Mouse (Mus musculus) heart, embryonic 13.5 days (tissue): ENCODE measurements around the gene Phf10. TPM values are rescaled to one million over a fixed set of nuclear protein-coding genes. Genes with fewer than 3 reads are reported as not detected.
"Not testable (repeated sequence)": the region's sequence is repeated elsewhere in the genome, so short reads cannot be mapped to it uniquely, and the experiment has no call there.

Source experiments
- ATAC-seq: fragments of 200-750 bp; cut with Nextera tagmentation; 2 replicates; pipeline ENCODE4 v1.8.0; 2017; ENCODE audit warnings: moderate TSS enrichment; ENCODE audit not compliant: insufficient number of reproducible peaks, low FRiP score, low TSS enrichment; ENCODE audit errors: extremely low read depth
- H3K27ac ChIP-seq: fragments of 300-500 bp; sonication (generic); replicated peaks from 2 replicates; pipeline ENCODE4 v1.5.1; 2015; ENCODE audit warnings: moderate library complexity, mild to moderate bottlenecking, inconsistent platforms
- H3K27me3 ChIP-seq: fragments of 300-500 bp; sonication (generic); replicated peaks from 2 replicates; pipeline ENCODE4 v1.6.1; 2015; ENCODE audit warnings: mild to moderate bottlenecking, inconsistent platforms
- H3K36me3 ChIP-seq: fragments of 300-500 bp; sonication (generic); 2 replicates; pipeline ENCODE4 v1.6.1; 2015; ENCODE audit warnings: mild to moderate bottlenecking, inconsistent platforms
- H3K4me1 ChIP-seq: fragments of 300-500 bp; sonication (generic); 2 replicates; pipeline ENCODE4 v1.6.1; 2015; ENCODE audit warnings: inconsistent platforms
- H3K4me2 ChIP-seq: fragments of 300-500 bp; sonication (generic); 2 replicates; pipeline ENCODE4 v1.6.1; 2015; ENCODE audit warnings: inconsistent platforms, mild to moderate bottlenecking, moderate library complexity
- H3K4me3 ChIP-seq: fragments of 300-500 bp; sonication (generic); 2 replicates; pipeline ENCODE4 v1.5.1; 2015; ENCODE audit warnings: moderate library complexity, mild to moderate bottlenecking, inconsistent platforms
- H3K9ac ChIP-seq: fragments of 300-500 bp; sonication (generic); 2 replicates; pipeline ENCODE4 v1.6.1; 2015; ENCODE audit warnings: inconsistent platforms, mild to moderate bottlenecking, moderate library complexity
- H3K9me3 ChIP-seq: fragments of 300-500 bp; sonication (generic); 2 replicates; pipeline ENCODE4 v1.6.1; 2016; ENCODE audit warnings: inconsistent platforms
- WGBS: fragments of 180-500 bp; shearing (Covaris S2); methylation state at CpG from one replicate; pipeline ENCODE4 v1.1.7; 2015; ENCODE audit warnings: mixed read lengths; 5-methylcytosine and 5-hydroxymethylcytosine counted together
- polyA plus RNA-seq: library from polyadenylated mRNA; unstranded; fragments of >200 nt; fragmentation: Nextera tagmentation; extraction: Ambion mirVana; gene quantifications from 2 replicates; pipeline ENCODE4 v1.2.1, GENCODE M21; 2015

The Phf10 gene
- polyA plus RNA-seq, 1 experiment from 2014 or later = 22.9 TPM

- no peak overlapping the region for H3K9ac ChIP-seq
- no peak overlapping the region for H3K27ac ChIP-seq
- no peaks in the 10 kb centered on the region for H3K36me3 ChIP-seq
- no peak for ATAC-seq
- H3K27me3 ChIP-seq = peaks cover 12% of the 10 kb centered on the region
- no peaks in the 10 kb centered on the region for H3K9me3 ChIP-seq
- WGBS = 72% methylated on average over 5 of the region's 5 CpGs
- no peaks in the 10 kb centered on the region for H3K4me1 ChIP-seq
- H3K4me3 ChIP-seq = no peak overlapping the region
- no peak overlapping the region for H3K4me2 ChIP-seq
These were observed 51.7 kb downstream of the Phf10 start for GRCm38 (mm10) chr17:14909331-14909730.

GRCm38 (mm10) chr17:14907136-14907535 is 53.9 kb downstream of the Phf10 start:
- Histone ChIP-seq H3K36me3 (no peaks in the 10 kb centered on the region), H3K4me3 (no peak overlapping the region), H3K4me1 (no peaks in the 10 kb centered on the region), H3K4me2 (no peak overlapping the region), H3K9me3 (no peaks in the 10 kb centered on the region), H3K9ac (no peak overlapping the region), H3K27me3 (peaks cover 17% of the 10 kb centered on the region), H3K27ac (no peak overlapping the region)
- no peak for ATAC-seq
- 57% methylated on average over 12 of the region's 12 CpGs for WGBS

- H3K27me3 ChIP-seq = peaks cover 17% of the 10 kb centered on the region
- no peaks in the 10 kb centered on the region for H3K9me3 ChIP-seq
- 31% methylated on average over 1 of the region's 1 CpGs for WGBS
- ATAC-seq = no peak
- H3K27ac ChIP-seq = no peak overlapping the region
- no peaks in the 10 kb centered on the region for H3K4me1 ChIP-seq
- H3K4me2 ChIP-seq = no peak overlapping the region
- no peaks in the 10 kb centered on the region for H3K36me3 ChIP-seq
- H3K4me3 ChIP-seq = no peak overlapping the region
- H3K9ac ChIP-seq = no peak overlapping the region
These were observed 54.5 kb downstream of the Phf10 start for GRCm38 (mm10) chr17:14906611-14907010.

- Histone ChIP-seq H3K9ac (no peak overlapping the region), H3K4me2 (no peak overlapping the region), H3K36me3 (no peaks in the 10 kb centered on the region), H3K9me3 (no peaks in the 10 kb centered on the region), H3K27ac (no peak overlapping the region), H3K27me3 (peaks cover 17% of the 10 kb centered on the region), H3K4me1 (no peaks in the 10 kb centered on the region), H3K4me3 (no peak overlapping the region)
- 39% methylated on average over 7 of the region's 7 CpGs for WGBS
- ATAC-seq = no peak
These were observed 56.3 kb downstream of the Phf10 start for GRCm38 (mm10) chr17:14904637-14905265.

- Histone ChIP-seq H3K4me2 (no peak overlapping the region), H3K36me3 (no peaks in the 10 kb centered on the region), H3K4me1 (no peaks in the 10 kb centered on the region), H3K9me3 (no peaks in the 10 kb centered on the region), H3K27me3 (peaks cover 17% of the 10 kb centered on the region), H3K27ac (no peak overlapping the region), H3K9ac (no peak overlapping the region), H3K4me3 (no peak overlapping the region)
- WGBS = 77% methylated on average over 6 of the region's 6 CpGs
- ATAC-seq = no peak
These were observed 56.9 kb downstream of the Phf10 start for GRCm38 (mm10) chr17:14904206-14904605.

GRCm38 (mm10) chr17:14903212-14903611 is 57.9 kb downstream of the Phf10 start:
- no peak overlapping the region for H3K4me3 ChIP-seq
- no peak overlapping the region for H3K9ac ChIP-seq
- H3K4me2 ChIP-seq = no peak overlapping the region
- no peak for ATAC-seq
- H3K36me3 ChIP-seq = no peaks in the 10 kb centered on the region
- no peaks in the 10 kb centered on the region for H3K4me1 ChIP-seq
- WGBS = 65% methylated on average over 3 of the region's 3 CpGs
- H3K27ac ChIP-seq = no peak overlapping the region
- peaks cover 17% of the 10 kb centered on the region for H3K27me3 ChIP-seq
- no peaks in the 10 kb centered on the region for H3K9me3 ChIP-seq

- 58% methylated on average over 1 of the region's 1 CpGs for WGBS
- no peak overlapping the region for H3K4me3 ChIP-seq
- no peaks in the 10 kb centered on the region for H3K4me1 ChIP-seq
- peaks cover 5% of the 10 kb centered on the region for H3K27me3 ChIP-seq
- no peak for ATAC-seq
- H3K27ac ChIP-seq = no peak overlapping the region
- H3K9ac ChIP-seq = no peak overlapping the region
- H3K36me3 ChIP-seq = no peaks in the 10 kb centered on the region
- no peak overlapping the region for H3K4me2 ChIP-seq
- H3K9me3 ChIP-seq = no peaks in the 10 kb centered on the region
These were observed 62.1 kb downstream of the Phf10 start for GRCm38 (mm10) chr17:14898972-14899371.

GRCm38 (mm10) chr17:14895058-14895457 is 66.0 kb downstream of the Phf10 start:
- H3K4me3 ChIP-seq, H3K27me3 ChIP-seq, H3K9me3 ChIP-seq, H3K9ac ChIP-seq, H3K4me1 ChIP-seq, H3K4me2 ChIP-seq, H3K36me3 ChIP-seq, ATAC-seq, H3K27ac ChIP-seq: not testable (repeated sequence)

Other genes starting within 250 kb of the Phf10 start
- gene Wdr27, start 18.1 kb downstream of the Phf10 start, polyA plus RNA-seq = 3.3 TPM in 2 replicates
- 29.2 and 30.5 TPM in 2 replicates for gene 1600012H06Rik, start 18.1 kb downstream of the Phf10 start, polyA plus RNA-seq
- 5.8 and 8.1 TPM in 2 replicates for gene 9030025P20Rik, start 17.2 kb upstream of the Phf10 start, polyA plus RNA-seq
- gene Gm3417, start 17.5 kb upstream of the Phf10 start, polyA plus RNA-seq = 0.25 TPM in 1 of 2 replicates, not detected in the other
- gene Gm3435, start 48.9 kb upstream of the Phf10 start, polyA plus RNA-seq = 4.4 and 4.9 TPM in 2 replicates
- 51.8 and 66.8 TPM in 2 replicates for gene Ermard, start 79.9 kb upstream of the Phf10 start, polyA plus RNA-seq
- 0.62 TPM in 1 of 2 replicates, not detected in the other for gene Tcte3, start 80.2 kb upstream of the Phf10 start, polyA plus RNA-seq
- 2.2 and 3.2 TPM in 2 replicates for gene Gm3448, start 80.3 kb upstream of the Phf10 start, polyA plus RNA-seq